Mouse (Mus musculus): ENCODE data around the gene E2f4.

GRCm38 (mm10) chr8:105257318-105258114 is 39.9 kb upstream of the E2f4 start:
- TF ChIP-seq CTCF (IDR thresholded peaks at IDR 0.05; ENCODE audit: extremely low read depth, insufficient read depth, low read length) (no peak), POLR2A (IDR thresholded peaks at IDR 0.05; ENCODE audit: extremely low read depth, insufficient read depth, low read length) (no peak)
